Mouse (Mus musculus): ENCODE results near the gene Prdm11. TPM values are rescaled to one million over a fixed set of nuclear protein-coding genes. Genes with fewer than 3 reads are reported as not detected.

Prdm11 gene
- total RNA-seq, 2 experiments from 2014 or later, result 0.84 to 7.7 TPM

DNA sequence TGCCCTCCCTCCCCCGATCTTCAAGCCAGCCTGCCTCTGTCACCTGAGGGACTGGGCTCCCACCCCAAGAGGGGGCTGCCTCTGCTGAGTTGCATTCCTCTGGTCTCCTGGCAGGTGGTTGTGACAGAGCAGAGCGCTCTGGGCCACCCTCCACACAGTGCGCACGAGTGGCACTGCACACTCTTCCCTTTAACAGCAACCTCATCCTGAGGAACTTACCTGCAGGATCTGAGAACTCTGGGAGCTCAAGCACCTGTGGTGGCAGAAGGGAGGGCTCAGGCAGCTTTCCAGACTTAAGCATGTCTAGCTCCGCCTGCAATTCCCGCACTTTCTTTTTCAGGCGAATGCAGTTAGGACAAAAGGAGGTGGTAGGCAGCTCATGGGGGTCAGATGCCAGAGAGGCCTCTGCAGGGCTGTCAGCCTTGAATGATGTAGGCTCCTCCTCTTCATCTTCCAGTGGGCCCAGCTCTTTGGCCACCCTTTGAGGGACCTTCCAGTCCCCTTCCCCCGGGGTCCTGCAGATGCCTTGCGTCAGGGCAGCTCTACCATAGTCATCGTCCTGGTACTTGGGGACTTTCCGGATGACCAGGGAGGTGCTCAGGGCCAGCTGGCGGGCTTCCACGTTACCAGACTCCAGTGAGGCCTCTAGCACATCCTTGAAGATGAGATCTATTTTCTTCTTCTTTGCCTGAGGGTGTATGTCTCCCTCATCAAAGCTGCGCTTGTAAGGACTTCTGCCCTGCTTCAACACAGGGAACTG lies 70.8 kb downstream of the Prdm11 start:
- ATAC-seq (replicated peaks; ENCODE audit: low FRiP score, poor library complexity, severe bottlenecking), result no peak

DNA sequence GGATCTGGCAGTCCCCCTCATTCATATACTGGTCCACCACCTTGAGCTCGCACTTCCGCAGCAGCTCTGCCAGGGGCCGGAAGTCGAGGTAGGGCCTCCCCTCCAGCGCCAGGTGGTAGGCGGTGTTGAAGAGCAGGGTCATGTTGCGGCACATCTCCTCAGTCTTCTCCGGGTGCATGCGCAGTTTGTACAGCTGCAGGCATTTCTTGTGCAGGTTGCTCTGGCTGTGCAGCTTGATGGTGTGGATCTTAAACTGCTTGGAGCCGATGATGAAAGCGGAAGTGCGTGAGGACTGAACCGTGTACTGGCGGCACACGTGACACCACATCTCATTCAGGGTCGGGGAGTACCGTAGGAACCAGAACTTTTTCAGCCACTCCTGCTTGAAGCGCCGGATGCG lies 72.3 kb downstream of the Prdm11 start:
- no peak for ATAC-seq (replicated peaks; ENCODE audit: low FRiP score, poor library complexity, severe bottlenecking)

DNA sequence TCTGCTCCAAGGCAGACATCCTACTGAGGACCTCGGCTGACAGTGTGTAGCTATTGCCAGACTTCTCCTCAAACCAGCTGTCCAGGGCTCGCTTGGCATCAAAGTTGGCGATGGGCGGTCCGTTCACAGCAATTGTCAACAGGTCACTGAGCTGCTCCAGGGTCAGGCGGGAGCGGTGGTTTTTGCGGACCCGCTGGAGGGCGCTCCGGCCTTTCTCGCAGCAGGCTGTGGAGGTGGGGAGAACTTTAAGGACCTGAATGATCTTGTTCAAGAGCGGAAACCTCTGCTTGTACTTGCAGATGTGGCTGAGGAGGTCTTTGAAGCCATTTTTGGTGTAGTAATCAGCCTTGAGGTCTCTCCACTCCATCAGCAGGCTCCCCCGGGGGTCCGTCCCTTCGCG lies 73.9 kb downstream of the Prdm11 start:
- ATAC-seq (replicated peaks; ENCODE audit: low FRiP score, poor library complexity, severe bottlenecking), result no peak

DNA sequence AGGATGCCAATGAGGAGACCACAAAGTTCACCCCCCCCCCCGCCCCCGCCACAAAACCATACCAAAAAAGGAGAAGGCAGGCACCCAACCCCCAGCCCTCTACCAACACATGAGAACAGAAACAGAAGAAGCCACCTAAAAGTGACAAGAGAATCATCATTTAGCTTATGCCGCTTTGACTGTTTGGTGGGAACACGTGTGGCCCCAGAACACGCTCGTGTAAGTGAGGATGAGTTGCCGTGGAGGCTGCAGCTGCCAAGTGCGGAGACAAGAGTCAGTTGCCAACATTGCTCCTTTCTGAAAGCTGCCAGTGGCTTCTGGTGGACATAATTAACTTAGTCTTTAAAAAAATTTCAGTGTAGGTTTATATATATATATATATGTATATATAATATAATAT lies 74.4 kb downstream of the Prdm11 start:
- no peak for ATAC-seq (replicated peaks; ENCODE audit: low FRiP score, poor library complexity, severe bottlenecking)

DNA sequence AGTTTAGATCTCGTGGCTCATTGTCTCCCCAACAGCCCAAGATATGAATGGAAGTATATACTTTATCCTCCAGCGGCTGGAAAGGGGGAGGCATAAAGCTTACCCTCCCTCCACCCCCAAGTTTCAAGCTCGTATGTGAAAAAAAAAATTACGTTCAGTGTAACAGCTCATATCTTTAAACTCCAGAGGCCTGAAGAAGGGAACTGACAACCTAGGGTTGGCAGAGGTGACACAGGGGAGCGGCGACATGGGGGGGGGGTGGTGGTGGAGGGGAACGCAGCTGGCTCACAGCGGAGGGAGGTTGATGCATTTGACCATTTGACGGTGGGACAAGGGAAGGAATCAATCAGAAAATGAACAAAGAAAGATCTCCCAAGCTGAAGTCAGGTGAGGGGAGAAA lies 74.9 kb downstream of the Prdm11 start:
- ATAC-seq (replicated peaks; ENCODE audit: low FRiP score, poor library complexity, severe bottlenecking), result no peak

DNA sequence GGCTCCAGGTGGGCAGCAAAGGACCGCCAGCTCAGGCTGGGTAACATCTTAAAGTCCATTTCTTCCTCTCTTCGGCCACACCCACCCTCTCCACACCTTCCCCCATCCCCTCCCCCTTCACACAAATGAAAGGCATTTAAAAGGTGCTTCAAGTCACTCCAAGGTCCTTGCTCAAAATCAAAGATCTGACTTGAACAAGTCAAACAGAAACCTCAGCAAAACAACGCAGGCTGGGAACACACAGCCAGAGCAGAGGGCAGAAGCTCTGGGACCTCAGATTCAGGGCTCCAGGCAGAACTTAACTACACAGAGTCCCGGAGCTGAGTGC lies 78.2 kb downstream of the Prdm11 start:
- ATAC-seq (replicated peaks; ENCODE audit: low FRiP score, poor library complexity, severe bottlenecking), result no peak

DNA sequence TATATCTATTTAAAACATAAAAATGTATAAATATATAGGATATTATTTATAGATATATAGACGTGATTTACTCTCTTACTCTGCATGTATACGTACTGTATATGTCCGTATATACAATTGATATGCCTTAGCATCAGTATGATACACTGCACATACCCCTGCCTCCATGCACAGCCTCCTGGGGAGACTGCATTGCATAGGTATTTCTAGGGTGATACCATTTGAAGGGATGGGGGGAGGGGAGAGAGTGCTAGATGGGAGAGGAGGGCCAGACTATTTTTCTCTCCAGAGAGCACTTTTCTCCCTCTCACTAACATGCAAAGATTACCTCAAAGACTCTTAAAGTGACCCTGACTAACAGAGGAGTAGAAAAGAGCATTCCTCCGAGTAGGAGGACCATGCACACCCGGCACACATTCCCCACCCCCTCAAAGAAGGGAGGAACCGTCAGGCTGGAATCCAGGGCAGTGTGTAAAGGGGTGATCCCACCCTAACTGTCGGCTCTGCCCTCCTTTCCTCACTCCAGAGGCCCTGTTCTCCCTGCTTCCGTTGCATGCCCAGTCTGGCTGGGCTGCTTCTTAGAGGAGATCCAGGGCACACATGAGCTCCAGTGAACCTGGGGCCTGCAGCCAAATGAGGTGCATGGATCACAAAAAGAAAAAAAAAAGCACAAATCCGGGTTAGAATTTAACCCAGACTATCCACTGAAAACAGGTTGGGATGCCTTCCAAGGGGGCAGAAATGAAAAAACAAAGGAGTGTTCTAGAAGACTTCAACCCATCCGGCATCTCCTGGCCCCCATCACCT lies 78.7 kb downstream of the Prdm11 start:
- no peak for ATAC-seq (replicated peaks; ENCODE audit: low FRiP score, poor library complexity, severe bottlenecking)

DNA sequence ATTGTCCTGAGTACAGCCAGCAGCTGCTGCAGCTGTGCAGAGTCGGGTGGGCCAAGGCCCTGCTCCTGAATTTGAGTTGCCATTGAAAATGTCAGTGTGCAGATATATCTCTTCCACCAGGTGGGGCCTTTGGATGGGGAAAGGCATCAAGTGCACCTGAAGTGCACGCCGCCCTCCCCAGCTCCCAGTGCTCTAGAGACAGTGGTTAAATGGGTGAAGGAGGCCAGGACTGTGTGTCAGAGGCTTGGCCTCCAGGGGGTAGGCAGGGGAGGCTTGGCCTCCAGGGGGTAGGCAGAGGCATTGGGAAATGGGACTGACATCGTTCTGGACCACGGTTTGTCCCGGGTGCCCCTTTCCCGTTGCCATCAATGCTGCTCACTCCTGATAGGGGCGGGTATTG lies 79.7 kb downstream of the Prdm11 start:
- ATAC-seq (replicated peaks; ENCODE audit: low FRiP score, poor library complexity, severe bottlenecking), result no peak

DNA sequence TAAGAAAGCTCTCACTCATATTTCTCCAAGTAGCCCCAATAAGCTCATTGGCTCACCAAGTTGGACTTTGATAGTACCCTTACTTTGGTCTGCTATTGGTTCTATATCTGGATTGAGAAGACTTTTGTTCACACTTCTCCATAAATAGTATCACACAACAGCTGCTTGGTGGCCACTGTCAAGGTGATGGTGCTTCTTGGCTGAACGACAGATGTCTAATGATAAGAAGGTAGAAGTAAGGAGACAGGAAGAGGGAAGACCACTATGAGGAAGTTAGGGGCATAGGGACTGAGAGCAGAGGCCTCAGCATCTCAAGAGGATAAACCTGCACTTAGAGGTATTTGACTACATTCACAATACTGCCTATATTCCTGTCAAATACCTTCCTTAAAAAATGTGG lies 81.6 kb downstream of the Prdm11 start:
- ATAC-seq (replicated peaks; ENCODE audit: low FRiP score, poor library complexity, severe bottlenecking), result no peak

DNA sequence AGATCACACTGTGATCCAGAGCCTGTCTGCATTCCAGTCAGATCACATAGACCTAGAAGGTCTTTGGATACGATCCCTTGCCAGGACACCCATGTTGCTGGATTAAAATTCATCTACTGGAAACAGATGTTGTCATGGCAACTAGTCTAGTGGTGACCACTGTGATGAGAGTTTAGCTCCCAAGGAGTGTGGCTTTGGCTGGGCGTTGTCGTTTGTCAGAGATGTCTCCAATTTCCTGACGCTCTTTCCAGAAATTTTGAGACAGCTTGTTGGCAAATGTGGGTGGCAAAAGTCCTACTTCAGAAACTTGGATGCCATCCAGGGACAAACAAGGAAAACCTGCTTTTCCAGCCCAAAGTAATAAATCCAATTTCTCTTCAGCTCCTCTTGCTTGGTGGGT lies 87.3 kb downstream of the Prdm11 start:
- no peak for ATAC-seq (replicated peaks; ENCODE audit: low FRiP score, poor library complexity, severe bottlenecking)

DNA sequence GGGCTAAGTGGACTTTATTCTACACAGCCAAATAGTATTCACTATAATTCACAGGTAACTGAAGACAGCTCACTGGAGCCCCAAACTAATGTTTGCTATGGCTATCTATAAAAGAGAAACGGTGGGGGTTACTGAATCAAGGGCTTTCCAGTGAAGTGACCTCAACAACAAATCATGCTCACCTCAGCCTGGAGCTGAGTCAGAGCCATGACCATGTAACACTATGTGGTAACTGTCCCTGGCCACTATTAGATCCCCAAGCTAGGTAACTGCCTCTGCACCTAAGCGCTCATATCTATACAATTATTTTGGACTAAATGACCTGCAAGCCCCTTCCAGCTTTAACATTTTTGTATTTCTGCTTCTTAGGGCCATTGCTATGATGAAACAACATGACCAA lies 89.0 kb downstream of the Prdm11 start:
- no peak for ATAC-seq (replicated peaks; ENCODE audit: low FRiP score, poor library complexity, severe bottlenecking)

DNA sequence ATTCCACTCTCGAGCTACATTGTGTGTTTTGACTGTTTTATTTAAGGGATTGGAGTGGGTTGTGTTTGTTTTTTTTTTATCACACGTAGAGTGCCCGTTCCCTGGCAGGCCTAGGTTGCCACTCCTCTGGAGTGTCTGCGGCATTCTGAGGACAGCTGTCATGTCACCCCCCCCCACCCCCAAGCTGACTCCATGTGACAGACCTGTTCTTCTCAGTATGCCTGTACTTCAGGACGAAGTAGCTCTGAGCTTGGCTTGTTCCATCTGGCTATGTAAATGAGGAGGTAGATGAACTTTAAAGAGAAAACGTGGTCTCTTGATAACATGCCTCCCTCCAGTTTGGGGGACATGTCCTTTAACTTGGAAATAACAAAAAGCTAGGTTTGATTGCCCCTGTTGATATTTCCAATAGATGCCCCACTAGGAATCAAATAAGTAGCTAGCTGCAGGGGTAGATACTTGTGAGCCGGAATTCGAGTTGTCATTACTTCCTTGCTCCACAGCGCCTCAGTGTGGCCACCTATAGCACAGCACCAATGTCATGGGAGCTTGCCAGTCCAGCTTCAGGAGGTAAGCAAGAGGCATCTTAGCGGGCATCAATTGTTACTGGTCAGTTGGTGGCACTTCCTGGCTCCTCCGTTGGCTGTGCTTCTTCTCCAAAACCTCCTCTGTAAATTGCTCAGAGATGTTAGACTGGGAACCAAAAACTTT lies 91.4 kb downstream of the Prdm11 start:
- no peak for ATAC-seq (replicated peaks; ENCODE audit: low FRiP score, poor library complexity, severe bottlenecking)

DNA sequence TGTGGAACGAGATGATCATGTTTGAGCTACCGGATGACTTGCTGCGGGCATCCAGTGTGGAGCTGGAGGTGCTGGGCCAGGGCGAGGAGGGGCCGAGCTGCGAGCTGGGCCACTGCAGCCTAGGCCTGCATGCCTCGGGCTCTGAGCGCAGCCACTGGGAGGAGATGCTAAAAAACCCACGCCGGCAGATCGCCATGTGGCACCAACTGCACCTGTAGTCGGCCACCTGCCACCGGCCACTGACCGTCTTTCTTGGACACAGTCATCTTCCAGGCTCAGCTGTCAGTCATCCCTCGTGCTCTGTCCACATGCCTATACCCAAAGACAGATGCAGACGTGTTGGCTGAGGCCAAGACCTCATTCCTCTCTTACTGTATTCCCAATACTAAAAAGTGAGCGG lies 92.5 kb downstream of the Prdm11 start:
- no peak for ATAC-seq (replicated peaks; ENCODE audit: low FRiP score, poor library complexity, severe bottlenecking)

DNA sequence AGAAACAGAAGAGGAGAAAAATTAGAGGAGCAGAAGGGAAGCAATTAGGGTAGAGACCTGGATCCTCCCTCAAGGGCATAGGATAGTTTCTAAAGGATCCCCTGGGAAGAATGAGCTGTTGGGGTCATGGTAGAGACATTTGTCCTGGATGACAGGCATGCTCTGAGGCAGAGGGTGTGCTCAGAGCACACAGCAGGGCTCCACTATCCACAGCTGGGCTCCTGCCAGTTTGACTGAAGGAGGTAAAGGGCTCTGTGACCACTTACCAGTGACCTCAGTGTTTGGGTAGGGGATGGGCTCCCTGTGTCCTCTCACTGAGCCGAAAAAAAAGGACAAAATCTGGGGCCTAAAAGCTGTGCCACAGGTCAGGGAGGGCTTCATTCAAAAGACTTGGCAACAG lies 96.4 kb downstream of the Prdm11 start:
- ATAC-seq (replicated peaks; ENCODE audit: low FRiP score, poor library complexity, severe bottlenecking), result no peak

DNA sequence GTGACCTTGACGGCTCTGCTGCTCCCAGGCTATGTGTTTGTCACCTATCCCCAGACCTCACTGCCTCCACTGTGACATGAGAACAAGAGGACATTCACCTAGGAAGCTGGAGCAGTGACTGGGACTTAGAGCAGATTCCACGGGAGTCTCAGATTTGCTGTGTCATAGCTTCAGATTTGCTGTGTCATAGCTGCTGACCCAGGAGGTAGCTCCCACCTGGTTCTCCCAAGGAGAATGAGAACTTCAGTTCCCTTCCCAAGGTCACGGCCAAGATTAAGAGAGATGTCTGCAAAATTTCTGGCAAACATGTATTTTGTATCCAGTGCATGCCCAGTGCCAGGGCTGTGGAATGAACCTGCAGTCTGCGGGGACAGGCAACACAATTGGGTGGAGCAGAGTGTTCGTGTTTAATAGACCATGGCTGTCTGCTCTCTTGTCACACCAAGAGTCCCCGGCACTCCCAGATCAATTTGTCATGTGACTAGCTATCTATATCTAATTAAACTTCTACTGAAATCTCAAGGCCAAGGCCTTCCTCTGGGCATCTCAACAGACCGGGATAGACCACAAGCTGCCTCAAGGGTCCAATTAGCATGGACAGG lies 97.2 kb downstream of the Prdm11 start:
- ATAC-seq (replicated peaks; ENCODE audit: low FRiP score, poor library complexity, severe bottlenecking), result no peak

DNA sequence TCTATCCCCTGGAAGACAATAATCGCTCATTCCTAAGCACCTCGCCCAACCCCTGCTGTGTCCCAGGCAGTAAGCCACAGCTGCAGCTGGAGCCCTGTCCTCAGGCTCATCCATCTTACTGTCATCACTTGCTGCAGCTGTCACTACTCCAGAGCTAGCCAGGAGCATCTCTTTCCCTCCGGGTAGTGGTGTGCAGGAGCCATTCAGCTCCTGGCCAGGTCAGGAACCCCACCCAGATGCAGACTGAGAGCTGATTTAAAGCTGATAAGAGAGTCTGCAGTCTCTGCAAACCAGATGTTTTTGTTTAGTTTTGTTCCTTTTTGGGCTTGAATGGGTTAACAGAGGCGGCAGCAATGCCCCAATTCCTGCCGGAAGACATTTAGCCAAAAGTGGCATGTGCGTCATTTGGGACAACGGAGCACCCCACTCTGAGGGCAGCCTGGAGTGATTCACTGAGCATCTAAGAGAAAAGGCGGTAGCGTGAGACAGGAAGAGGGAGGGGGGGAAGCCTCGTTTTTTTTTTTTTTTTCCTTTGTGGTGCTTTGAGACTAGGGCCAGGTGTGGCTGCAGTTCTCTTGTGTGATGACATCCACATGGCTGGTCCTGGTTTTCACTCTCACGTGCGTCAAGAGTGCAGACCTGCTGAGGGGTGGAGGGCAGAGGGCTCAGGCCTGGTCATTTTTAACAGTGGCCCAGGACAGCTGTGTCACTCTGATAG lies 97.8 kb downstream of the Prdm11 start:
- no peak for ATAC-seq (replicated peaks; ENCODE audit: low FRiP score, poor library complexity, severe bottlenecking)

DNA sequence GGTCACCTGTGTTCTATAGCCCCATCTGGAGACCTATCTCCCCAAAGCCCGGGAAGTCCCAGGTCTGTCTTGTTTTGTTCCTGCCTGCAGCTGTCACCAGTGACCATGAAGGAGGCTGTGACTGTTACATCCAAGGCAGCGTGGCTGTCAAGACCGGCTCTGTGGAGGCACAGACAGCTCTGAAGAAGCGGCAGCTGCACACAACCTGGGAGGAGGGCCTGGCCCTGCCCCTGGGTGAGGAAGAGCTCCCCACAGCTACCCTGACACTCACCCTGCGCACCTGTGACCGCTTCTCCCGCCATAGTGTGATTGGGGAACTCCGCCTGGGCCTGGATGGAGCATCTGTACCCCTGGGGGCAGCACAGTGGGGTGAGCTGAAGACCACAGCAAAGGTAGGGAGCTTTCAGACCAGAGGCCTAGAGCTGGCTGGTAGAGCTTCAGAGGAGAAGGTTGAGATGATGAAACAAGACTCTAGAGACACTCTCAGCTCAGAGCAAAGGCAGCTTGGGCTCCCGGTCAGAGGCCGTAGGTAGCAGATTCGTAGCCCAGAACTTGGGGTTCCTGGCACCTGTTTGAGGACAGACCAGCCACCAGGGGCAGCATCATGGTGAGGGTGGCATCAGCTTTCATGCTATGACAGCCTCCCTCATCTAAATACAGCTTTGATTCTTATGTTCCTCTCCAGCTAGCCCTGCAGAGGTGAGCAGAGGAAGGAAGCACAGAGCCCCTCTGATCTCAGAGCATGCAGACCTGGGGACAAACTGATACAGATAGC lies 100.0 kb downstream of the Prdm11 start:
- no peak; the same call in 1 of the 2 replicates for ATAC-seq (replicated peaks; ENCODE audit: low FRiP score, poor library complexity, severe bottlenecking)

DNA sequence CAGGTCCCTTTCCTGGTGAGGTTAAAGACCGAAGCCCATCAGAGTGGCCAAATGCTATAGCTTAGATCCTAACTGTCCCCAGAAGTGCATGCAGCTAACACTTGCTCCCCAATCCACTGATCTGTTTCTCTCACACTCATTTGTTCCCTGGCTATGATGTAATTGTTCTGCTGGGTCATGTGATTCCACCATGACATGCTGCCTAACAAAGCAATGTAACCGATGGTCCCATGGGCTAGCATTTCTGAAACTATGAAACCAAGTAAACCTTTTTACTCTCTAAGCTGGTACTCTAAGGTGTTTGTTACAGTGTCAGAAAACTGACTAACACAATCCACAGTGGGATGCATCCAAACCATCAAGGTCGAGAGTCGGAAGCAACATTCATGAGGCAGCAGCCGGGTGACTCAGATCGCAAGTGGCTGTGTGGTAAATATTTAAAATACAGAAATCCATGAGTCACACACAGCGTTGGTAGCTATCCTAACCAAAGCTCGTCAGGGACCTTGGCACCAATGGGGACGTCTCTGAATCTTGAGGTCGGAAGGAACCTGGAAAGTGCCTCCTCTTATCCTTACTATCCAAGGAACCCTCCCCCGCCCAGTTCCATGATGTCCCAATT lies 100.7 kb downstream of the Prdm11 start:
- no peak for ATAC-seq (replicated peaks; ENCODE audit: low FRiP score, poor library complexity, severe bottlenecking)

DNA sequence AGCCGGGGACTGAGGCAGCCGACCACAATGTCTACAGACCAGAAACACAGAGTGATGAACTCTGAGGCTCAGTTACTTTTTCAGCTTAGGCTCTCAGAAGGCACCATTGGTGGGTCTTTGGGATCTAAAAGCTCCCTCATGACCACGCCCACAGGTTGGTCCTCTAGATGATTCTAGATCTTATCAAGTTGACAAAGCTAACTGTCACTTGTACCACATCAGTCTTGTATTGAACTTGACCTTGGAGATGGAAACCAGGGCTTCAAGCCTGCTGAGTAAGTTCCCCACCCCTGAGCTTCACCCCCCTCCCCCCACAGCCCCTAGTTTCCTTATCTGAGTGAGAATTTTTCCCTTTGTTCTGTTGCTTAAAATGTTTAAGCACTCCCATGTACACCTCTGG lies 101.6 kb downstream of the Prdm11 start:
- ATAC-seq (replicated peaks; ENCODE audit: low FRiP score, poor library complexity, severe bottlenecking), result no peak
